Mouse (Mus musculus): ENCODE measurements around the gene Fam216b. TPM values are rescaled to one million over a fixed set of nuclear protein-coding genes. Genes with fewer than 3 reads are reported as not detected.

Fam216b gene
- polyA plus RNA-seq, 1 experiment from 2014 or later = 0.18 TPM

DNA sequence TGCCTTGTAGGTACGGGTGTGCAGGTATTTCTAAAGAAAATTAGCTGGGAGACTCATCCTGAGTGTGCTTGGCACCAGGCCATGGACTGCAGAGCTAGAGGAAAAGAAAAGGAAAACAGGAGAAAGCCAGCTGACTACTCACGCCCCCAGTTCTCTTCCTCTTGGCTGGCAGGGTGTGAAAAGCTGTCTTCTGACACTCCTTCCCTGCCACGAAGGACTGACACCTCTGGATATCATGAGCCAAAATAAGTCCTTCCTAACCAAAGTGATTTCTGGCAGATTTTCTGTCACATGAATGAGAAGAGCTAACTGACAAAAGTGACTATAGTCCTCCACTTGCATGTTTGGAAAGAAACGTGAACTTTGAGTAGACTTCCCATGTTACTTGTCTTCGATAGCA lies 5.3 kb downstream of the Fam216b start:
- Histone ChIP-seq H3K4me2 (no peak overlapping the region), H3K27me3 (no peaks in the 10 kb centered on the region), H3K9ac (no peak overlapping the region), H3K9me3 (no peaks in the 10 kb centered on the region), H3K36me3 (no peaks in the 10 kb centered on the region), H3K4me1 (replicated peaks) (no peaks in the 10 kb centered on the region), H3K27ac (replicated peaks) (no peak overlapping the region), H3K4me3 (no peak overlapping the region)
- ATAC-seq (ENCODE audit: low read depth) = no peak
- WGBS = 88% methylated on average over 5 of the region's 5 CpGs

DNA sequence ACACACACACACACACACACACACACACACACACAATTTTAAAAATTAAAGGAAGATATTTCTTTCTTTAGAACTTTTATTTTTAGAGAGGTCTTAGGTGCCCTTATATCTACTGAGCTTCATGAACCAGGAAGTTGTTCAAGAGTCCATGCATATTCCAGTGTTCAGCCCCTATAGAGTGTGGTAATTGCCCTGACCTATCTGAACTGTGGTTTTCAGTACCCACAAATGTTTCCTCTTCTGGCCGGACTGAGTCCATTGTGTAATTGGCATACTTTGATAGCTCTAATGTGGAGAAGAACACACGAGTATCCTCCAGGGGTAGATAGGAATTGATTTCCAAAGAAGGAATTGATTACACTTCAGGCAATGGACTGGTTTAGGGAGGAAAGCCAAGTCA lies 11.3 kb downstream of the Fam216b start:
- no peak for ATAC-seq (ENCODE audit: low read depth)
- Histone ChIP-seq H3K4me1 (replicated peaks) (0 out of 2 replicates have a peak, but pooled peaks cover 4% of the 10 kb centered on the region), H3K27me3 (no peaks in the 10 kb centered on the region), H3K4me3 (no peak overlapping the region), H3K9me3 (no peaks in the 10 kb centered on the region), H3K27ac (replicated peaks) (no peak overlapping the region), H3K9ac (no peak overlapping the region), H3K4me2 (no peak overlapping the region), H3K36me3 (no peaks in the 10 kb centered on the region)
- WGBS = 68% methylated on average over 2 of the region's 2 CpGs

- Histone ChIP-seq H3K4me3 (no peak overlapping the region), H3K4me2 (no peak overlapping the region), H3K9me3 (no peaks in the 10 kb centered on the region), H3K27me3 (no peaks in the 10 kb centered on the region), H3K9ac (no peak overlapping the region), H3K36me3 (no peaks in the 10 kb centered on the region), H3K27ac (replicated peaks) (no peak overlapping the region), H3K4me1 (replicated peaks) (peaks cover 8% of the 10 kb centered on the region; the same call in 1 of the 2 replicates)
- 90% methylated on average over 9 of the region's 9 CpGs for whole genome bisulfite sequencing
- no peak for ATAC-seq (ENCODE audit: low read depth)
Observed at GRCm38 (mm10) chr14:78065938-78066710, 22.7 kb downstream of the Fam216b start.

- ATAC-seq (ENCODE audit: low read depth) = no peak
Observed at GRCm38 (mm10) chr14:78062484-78062883, 26.3 kb downstream of the Fam216b start.

DNA sequence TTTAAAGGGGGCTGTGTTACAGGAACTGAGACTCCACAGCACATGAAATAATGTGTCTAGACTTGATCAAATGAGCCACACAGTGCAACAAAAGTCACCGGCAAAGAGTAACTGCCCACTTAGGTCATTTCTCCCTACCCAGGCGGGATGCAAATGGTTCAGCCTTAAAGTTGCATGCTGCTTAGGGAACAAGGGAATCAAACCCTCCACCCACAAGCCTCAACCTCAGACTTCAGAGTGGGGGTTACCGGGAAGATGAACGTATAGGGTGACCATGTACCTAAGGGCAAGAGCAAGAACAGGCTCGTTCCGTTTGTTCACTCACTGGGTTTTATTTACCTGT lies 28.2 kb downstream of the Fam216b start:
- peak; percentile 64 for ATAC-seq (ENCODE audit: low read depth)
- H3K9me3 ChIP-seq = no peaks in the 10 kb centered on the region
- H3K4me2 ChIP-seq = peak overlapping the region; percentile 7; the same call in 1 of the 2 replicates
- H3K36me3 ChIP-seq = no peaks in the 10 kb centered on the region
- no peak overlapping the region for H3K9ac ChIP-seq
- H3K4me1 ChIP-seq (replicated peaks) = peaks cover 20% of the 10 kb centered on the region
- H3K27me3 ChIP-seq = no peaks in the 10 kb centered on the region
- peak overlapping the region; percentile 77 for H3K27ac ChIP-seq (replicated peaks)
- no peak overlapping the region for H3K4me3 ChIP-seq
- WGBS = 59% methylated on average over 6 of the region's 6 CpGs

More at GRCm38 (mm10) chr14:78062484-78062883, 26.3 kb downstream of the Fam216b start:
- Histone ChIP-seq H3K4me2 (no peak overlapping the region), H3K4me1 (replicated peaks) (peaks cover 20% of the 10 kb centered on the region), H3K4me3 (no peak overlapping the region), H3K9me3 (no peaks in the 10 kb centered on the region), H3K27me3 (no peaks in the 10 kb centered on the region), H3K27ac (replicated peaks) (no peak overlapping the region), H3K9ac (no peak overlapping the region), H3K36me3 (no peaks in the 10 kb centered on the region)
- 73% methylated on average over 11 of the region's 11 CpGs for WGBS

DNA sequence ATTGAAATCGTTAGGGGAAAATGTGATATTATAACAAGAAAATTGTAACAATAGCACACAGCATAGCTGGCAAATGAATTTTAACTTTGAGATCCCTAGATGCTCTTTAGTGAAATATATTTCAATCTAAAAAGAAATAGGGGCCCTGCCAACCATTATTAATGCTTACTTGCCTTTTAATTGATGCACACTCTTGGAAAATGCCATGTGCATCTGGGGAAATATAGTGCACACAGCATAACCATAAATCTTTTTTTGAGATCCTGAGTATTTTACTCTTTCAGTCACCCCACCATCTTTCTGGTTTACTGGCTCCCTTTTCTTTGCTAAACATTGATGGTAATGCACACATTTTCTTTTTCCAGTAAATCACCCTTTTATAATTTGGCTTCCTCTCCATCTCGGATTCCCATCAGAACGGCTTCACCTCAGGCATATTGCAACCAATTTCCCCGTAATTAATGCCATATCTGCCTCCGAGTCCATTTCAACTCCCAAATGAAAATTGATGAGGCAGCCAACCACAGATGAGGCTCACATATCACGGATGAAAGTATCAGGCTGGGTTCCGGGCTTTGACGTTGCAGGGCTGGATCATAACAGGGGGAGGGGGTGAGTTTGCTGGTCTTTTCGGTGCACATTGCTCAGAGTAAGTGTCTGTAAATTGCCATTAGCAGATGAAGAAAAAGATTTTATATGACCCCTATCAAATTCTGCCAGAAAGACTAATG lies 28.8 kb downstream of the Fam216b start:
- Histone ChIP-seq H3K9me3 (no peaks in the 10 kb centered on the region), H3K4me3 (no peak overlapping the region), H3K27ac (replicated peaks) (peak overlapping the region; percentile 77), H3K27me3 (no peaks in the 10 kb centered on the region), H3K4me1 (replicated peaks) (peaks cover 20% of the 10 kb centered on the region), H3K4me2 (peak overlapping the region; percentile 7; the same call in 1 of the 2 replicates), H3K36me3 (no peaks in the 10 kb centered on the region), H3K9ac (no peak overlapping the region)
- peak; percentile 93 for ATAC-seq (ENCODE audit: low read depth)
- 23% methylated on average over 9 of the region's 9 CpGs for WGBS

GRCm38 (mm10) chr14:78057362-78057761 lies 31.4 kb downstream of the Fam216b start:
- H3K4me2 ChIP-seq = no peak overlapping the region
- 66% methylated on average over 7 of the region's 7 CpGs for WGBS

DNA sequence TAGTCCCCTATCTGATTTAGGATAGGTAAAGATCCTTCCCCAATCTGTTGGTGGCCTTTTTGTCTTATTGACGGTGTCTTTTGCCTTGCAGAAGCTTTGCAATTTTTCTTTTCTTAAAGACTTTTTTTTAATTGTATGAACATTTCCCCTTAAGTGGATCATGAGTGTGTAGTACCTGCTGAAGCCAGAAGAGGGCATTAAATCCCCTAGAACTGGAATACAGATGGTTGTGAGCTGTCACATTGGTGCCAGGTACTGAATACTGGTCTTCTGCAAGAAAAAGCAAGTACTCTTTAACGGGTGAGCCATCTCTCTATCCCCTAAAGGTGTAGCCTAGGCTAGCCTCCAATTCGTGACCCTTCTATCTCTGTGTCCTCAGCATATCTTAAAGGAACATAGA lies 32.4 kb downstream of the Fam216b start:
- no peaks in the 10 kb centered on the region for H3K36me3 ChIP-seq
- H3K4me1 ChIP-seq (replicated peaks) = peaks cover 14% of the 10 kb centered on the region
- H3K27ac ChIP-seq (replicated peaks) = no peak overlapping the region
- no peak overlapping the region for H3K4me3 ChIP-seq
- WGBS = 90% methylated on average over 3 of the region's 3 CpGs
- H3K9me3 ChIP-seq = no peaks in the 10 kb centered on the region
- no peak for ATAC-seq (ENCODE audit: low read depth)
- H3K27me3 ChIP-seq = no peaks in the 10 kb centered on the region
- no peak overlapping the region for H3K4me2 ChIP-seq
- no peak overlapping the region for H3K9ac ChIP-seq

More at GRCm38 (mm10) chr14:78057362-78057761, 31.4 kb downstream of the Fam216b start:
- Histone ChIP-seq H3K4me1 (replicated peaks) (peaks cover 20% of the 10 kb centered on the region), H3K27ac (replicated peaks) (no peak overlapping the region), H3K36me3 (no peaks in the 10 kb centered on the region), H3K27me3 (no peaks in the 10 kb centered on the region), H3K4me3 (no peak overlapping the region), H3K9ac (no peak overlapping the region), H3K9me3 (no peaks in the 10 kb centered on the region)
- no peak for ATAC-seq (ENCODE audit: low read depth)

- WGBS = 78% methylated on average over 4 of the region's 4 CpGs
- H3K4me1 ChIP-seq (replicated peaks) = peaks cover 20% of the 10 kb centered on the region
- H3K4me2 ChIP-seq = no peak overlapping the region
- no peak overlapping the region for H3K4me3 ChIP-seq
- no peak for ATAC-seq (ENCODE audit: low read depth)
- H3K27me3 ChIP-seq = no peaks in the 10 kb centered on the region
- H3K36me3 ChIP-seq = no peaks in the 10 kb centered on the region
- no peak overlapping the region for H3K9ac ChIP-seq
- no peaks in the 10 kb centered on the region for H3K9me3 ChIP-seq
- peak overlapping the region; percentile 63 for H3K27ac ChIP-seq (replicated peaks)
Observed at GRCm38 (mm10) chr14:78048674-78049073, 40.1 kb downstream of the Fam216b start.

GRCm38 (mm10) chr14:78048258-78048657 lies 40.5 kb downstream of the Fam216b start:
- Histone ChIP-seq H3K4me1 (replicated peaks) (peaks cover 20% of the 10 kb centered on the region), H3K4me3 (no peak overlapping the region), H3K36me3 (no peaks in the 10 kb centered on the region), H3K4me2 (no peak overlapping the region), H3K9me3 (no peaks in the 10 kb centered on the region), H3K27ac (replicated peaks) (peak overlapping the region; percentile 71; the same call in 1 of the 2 replicates), H3K27me3 (no peaks in the 10 kb centered on the region), H3K9ac (no peak overlapping the region)
- 47% methylated on average over 3 of the region's 3 CpGs for WGBS
- peak; percentile 80 for ATAC-seq (ENCODE audit: low read depth)

DNA sequence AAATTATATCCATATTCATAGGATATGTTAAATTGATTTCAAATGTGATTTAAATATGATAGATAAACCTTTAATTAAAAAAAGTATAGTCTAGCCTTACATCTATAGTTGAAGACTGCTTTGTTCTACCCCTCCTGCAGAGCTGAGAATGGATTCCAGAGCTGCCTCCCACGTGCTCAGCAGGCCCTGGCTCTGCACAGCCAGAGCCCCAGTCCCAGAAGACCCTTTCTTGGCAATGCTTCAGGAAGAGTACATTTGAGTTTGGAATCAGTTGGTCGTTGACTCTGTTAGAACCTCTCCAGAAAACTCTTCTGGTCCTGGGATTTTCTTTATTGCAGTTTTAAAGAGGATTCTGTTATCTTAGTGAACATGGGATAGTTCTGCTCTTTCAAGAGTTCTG lies 45.7 kb downstream of the Fam216b start:
- no peak overlapping the region for H3K4me2 ChIP-seq
- H3K9me3 ChIP-seq = no peaks in the 10 kb centered on the region
- no peak overlapping the region for H3K4me3 ChIP-seq
- no peak overlapping the region for H3K9ac ChIP-seq
- ATAC-seq (ENCODE audit: low read depth) = no peak
- H3K4me1 ChIP-seq (replicated peaks) = peaks cover 21% of the 10 kb centered on the region
- WGBS = 29% methylated on average over 2 of the region's 2 CpGs
- H3K36me3 ChIP-seq = no peaks in the 10 kb centered on the region
- no peak overlapping the region for H3K27ac ChIP-seq (replicated peaks)
- H3K27me3 ChIP-seq = no peaks in the 10 kb centered on the region

DNA sequence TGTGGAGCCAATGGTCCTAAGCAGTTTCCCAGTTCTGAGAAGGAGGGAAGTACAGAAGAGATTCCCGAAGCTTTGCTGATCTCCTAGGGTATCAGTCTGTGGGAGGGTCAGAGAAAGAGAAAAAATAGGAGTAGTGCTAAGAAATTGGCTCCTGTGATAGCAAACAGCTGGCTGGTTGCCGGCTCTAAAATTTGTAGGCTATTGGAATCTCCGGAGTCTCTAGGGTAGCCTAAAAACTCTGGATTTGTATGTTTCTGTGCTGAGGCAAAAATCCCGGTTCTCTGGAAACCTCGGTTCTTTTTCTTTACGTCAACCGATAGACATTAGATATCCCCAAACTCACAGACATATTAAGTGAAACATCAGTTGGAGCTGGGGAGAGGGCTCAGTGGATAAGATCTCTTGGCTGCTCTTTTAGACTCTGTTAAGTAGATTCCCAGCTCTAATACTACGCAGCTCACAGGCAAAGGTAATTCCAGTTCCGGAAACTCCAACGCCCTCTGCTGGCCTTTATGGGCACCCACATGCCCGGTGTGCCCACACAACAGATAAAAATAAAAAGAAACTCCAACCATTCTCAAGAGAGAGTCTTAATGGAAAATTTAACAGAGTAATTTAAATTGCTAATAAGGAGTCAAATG lies 46.8 kb downstream of the Fam216b start:
- Histone ChIP-seq H3K36me3 (no peaks in the 10 kb centered on the region), H3K4me3 (no peak overlapping the region), H3K9ac (no peak overlapping the region), H3K27ac (replicated peaks) (no peak overlapping the region), H3K4me1 (replicated peaks) (peaks cover 15% of the 10 kb centered on the region), H3K27me3 (no peaks in the 10 kb centered on the region), H3K9me3 (no peaks in the 10 kb centered on the region), H3K4me2 (no peak overlapping the region)
- no peak for ATAC-seq (ENCODE audit: low read depth)
- 80% methylated on average over 11 of the region's 11 CpGs for WGBS
